Mouse (Mus musculus): ENCODE data around the gene Cyp2ab1.

DNA sequence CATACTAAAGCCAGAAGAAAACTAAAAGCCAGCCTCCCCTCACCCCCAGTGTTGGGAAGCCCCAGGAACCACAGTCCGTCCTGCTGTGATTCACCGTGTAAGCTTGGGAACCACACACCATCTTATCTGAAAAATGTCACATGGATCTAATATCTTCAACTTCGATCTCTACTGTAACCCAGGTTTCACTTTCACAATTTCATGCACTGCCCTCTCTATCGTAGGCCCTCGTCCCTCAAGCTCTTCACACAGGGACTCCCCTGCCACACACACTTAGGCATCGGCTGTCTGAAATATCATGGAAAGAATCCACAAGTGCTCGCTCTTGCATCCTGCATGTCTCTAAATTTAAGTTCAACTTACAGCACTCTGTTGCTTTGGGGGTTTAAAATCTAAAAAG lies 60.1 kb downstream of the Cyp2ab1 start:
- TF ChIP-seq CTCF (conservative IDR thresholded peaks at IDR 0.05; ENCODE audit: insufficient read depth, insufficient read length, low read depth, low read length) (no peak), POLR2A (IDR thresholded peaks at IDR 0.05; ENCODE audit: low read depth, low read length) (no peak)
